In genomic region chr5:63891241-63891640, GRCm38 (mm10) we compare ENCODE assay signal across 11 mouse cellular contexts.
"Had no signal": no experiment of that assay in that cellular context is flagged by ENCODE, and none has a peak within 500 bp of the region (broad histone marks: within the 10 kb centered on the region; RNA-seq: fewer than 3 reads in every experiment).

No protein-coding gene starts in this region.

- H3K9ac ChIP-seq: hindbrain, embryonic 14.5 days; intestine, embryonic 15.5 days; liver, embryonic 15.5 days; midbrain, embryonic 13.5 days had no signal

- H3K4me2 ChIP-seq: hindbrain, embryonic 14.5 days; intestine, embryonic 15.5 days; liver, embryonic 15.5 days; midbrain, embryonic 13.5 days had no signal

- H3K27me3 ChIP-seq: intestine, embryonic 15.5 days; liver, embryonic 15.5 days; midbrain, embryonic 13.5 days had no signal

- DNase-seq: kidney, adult 8-10 months; kidney, postnatal 25 days; right cerebral cortex, postnatal 14 days; thymus, adult 2 months; thymus, postnatal 25 days had no signal

- H3K27ac ChIP-seq: hindbrain, embryonic 14.5 days; intestine, embryonic 15.5 days; left cerebral cortex, adult 2 months; limb, embryonic 10.5 days; liver, embryonic 15.5 days; midbrain, embryonic 13.5 days had no signal

- ATAC-seq: midbrain, embryonic 13.5 days had no signal

- H3K4me1 ChIP-seq: limb, embryonic 10.5 days; midbrain, embryonic 13.5 days had no signal

- H3K4me3 ChIP-seq: intestine, embryonic 15.5 days; left cerebral cortex, adult 2 months; limb, embryonic 10.5 days; liver, embryonic 15.5 days; midbrain, embryonic 13.5 days had no signal

- H3K9me3 ChIP-seq: intestine, embryonic 15.5 days; limb, embryonic 10.5 days; liver, embryonic 15.5 days; midbrain, embryonic 13.5 days had no signal

- H3K36me3 ChIP-seq: intestine, embryonic 15.5 days; limb, embryonic 10.5 days; liver, embryonic 15.5 days; midbrain, embryonic 13.5 days had no signal
